Mouse (Mus musculus) lung, embryonic 14.5 days (tissue): ENCODE data around the gene Robo1. TPM values are rescaled to one million over a fixed set of nuclear protein-coding genes. Genes with fewer than 3 reads are reported as not detected.

Source experiments
- ATAC-seq: fragments of 200-750 bp; cut with Nextera tagmentation; 2 replicates; pipeline ENCODE4 v1.8.0; 2017; ENCODE audit warnings: mild to moderate bottlenecking, moderate TSS enrichment, moderate library complexity; ENCODE audit not compliant: insufficient read depth
- DNase-seq: peaks from one replicate; pipeline ENCODE4 v3.0.0-alpha.2; 2015
- H3K27ac ChIP-seq: fragments of 300-500 bp; sonication (generic); 2 replicates; pipeline ENCODE4 v1.5.1; 2014; ENCODE audit warnings: low read depth, mild to moderate bottlenecking, moderate library complexity
- H3K27me3 ChIP-seq: fragments of 300-500 bp; sonication (generic); 2 replicates; pipeline ENCODE4 v1.6.1; 2014; ENCODE audit warnings: low read length, control low read depth; ENCODE audit not compliant: insufficient read depth
- H3K36me3 ChIP-seq: fragments of 300-500 bp; sonication (generic); 2 replicates; pipeline ENCODE4 v1.6.1; 2014; ENCODE audit warnings: control low read depth; ENCODE audit not compliant: insufficient read depth
- H3K4me1 ChIP-seq: fragments of 300-500 bp; sonication (generic); 2 replicates; pipeline ENCODE4 v1.6.1; 2014; ENCODE audit warnings: antibody characterized with exemption, control low read depth; ENCODE audit not compliant: insufficient read depth
- H3K4me2 ChIP-seq: fragments of 300-500 bp; sonication (generic); 2 replicates; pipeline ENCODE4 v1.6.1; 2014; ENCODE audit warnings: mild to moderate bottlenecking
- H3K4me3 ChIP-seq: fragments of 300-500 bp; sonication (generic); 2 replicates; pipeline ENCODE4 v1.5.1; 2014; ENCODE audit warnings: low read depth, low read length
- H3K9ac ChIP-seq: fragments of 300-500 bp; sonication (generic); 2 replicates; pipeline ENCODE4 v1.6.1; 2014
- H3K9me3 ChIP-seq: fragments of 300-500 bp; sonication (generic); 2 replicates; pipeline ENCODE4 v1.6.1; 2016; ENCODE audit warnings: low read depth, low read length, control low read depth
- CTCF ChIP-seq: IDR thresholded peaks from 2 replicates; pipeline ENCODE4 v1.5.1; 2016; ENCODE audit warnings: antibody characterized with exemption, low read depth
- WGBS: fragments of 180-500 bp; shearing (Covaris S2); extraction: QIAGEN DNeasy Blood & Tissue Kit; methylation state at CpG from one replicate; pipeline ENCODE4 v1.1.7; 2014; 5-methylcytosine and 5-hydroxymethylcytosine counted together
- polyA plus RNA-seq: library from polyadenylated mRNA; unstranded; fragments of >200 nt; fragmentation: Nextera tagmentation; extraction: Ambion mirVana; gene quantifications from 2 replicates; pipeline ENCODE4 v1.2.1, GENCODE M21; 2014

The Robo1 gene
- polyA plus RNA-seq, 1 experiment from 2014 or later = 38.6 TPM

DNA sequence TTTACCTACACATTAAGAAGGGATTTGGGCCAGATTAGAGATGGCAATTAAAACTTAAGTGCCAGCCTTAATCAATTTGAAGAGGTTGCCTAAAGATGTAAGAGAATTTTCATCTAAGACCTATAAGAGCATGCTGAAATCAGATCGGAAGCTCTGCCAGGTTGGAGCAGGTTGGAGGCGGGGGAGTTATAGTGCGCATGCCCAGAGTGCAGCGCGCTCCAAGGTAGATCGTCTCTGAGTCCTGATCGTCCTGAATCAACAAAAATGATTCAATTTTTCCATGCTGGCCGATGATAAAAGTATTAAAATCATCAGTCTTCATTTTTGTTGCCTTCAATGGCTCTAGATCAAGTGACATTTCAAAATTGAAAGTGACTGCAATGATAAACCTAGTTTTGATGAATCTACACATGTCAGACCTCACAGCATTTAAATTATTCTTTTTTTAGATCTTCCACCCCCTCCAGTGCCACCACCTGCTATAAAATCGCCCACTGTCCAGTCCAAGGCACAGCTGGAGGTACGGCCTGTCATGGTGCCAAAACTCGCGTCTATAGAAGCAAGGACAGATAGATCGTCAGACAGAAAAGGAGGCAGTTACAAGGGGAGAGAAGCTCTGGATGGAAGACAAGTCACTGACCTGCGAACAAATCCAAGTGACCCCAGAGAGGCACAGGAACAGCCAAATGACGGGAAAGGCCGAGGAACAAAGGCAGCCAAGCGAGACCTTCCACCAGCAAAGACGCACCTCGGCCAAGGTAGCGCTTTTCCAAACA is 727.3 kb downstream of the Robo1 start:
- DNase-seq = no peak
- WGBS = 88% methylated on average over 20 of the region's 20 CpGs
- TF ChIP-seq CTCF = no peak

DNA sequence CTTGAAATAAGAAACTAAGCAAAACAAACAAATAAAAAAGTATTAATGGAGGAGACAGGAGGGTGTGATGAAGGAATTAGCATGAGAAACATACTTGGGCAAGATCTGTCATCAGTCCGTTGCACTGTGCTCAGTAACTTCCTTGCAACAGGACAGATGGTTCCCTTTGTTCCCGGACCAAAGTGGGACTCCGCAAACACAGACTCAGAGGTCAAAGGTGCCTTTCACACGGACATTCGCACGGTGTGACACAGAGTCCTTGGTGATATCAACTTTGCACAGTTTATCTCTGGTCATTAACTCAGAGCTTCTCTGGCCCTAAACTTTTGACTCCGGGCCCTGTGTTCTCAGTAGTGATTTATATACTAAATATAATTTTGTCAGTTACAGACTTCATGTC is 730.4 kb downstream of the Robo1 start:
- no peak for DNase-seq
- Histone ChIP-seq H3K27ac (no peak overlapping the region), H3K27me3 (no peaks in the 10 kb centered on the region), H3K36me3 (peaks cover 14% of the 10 kb centered on the region; the same call in 1 of the 2 replicates), H3K4me1 (no peaks in the 10 kb centered on the region), H3K9me3 (0 out of 2 replicates have a peak, but pooled peaks cover 2% of the 10 kb centered on the region), H3K9ac (no peak overlapping the region), H3K4me2 (no peak overlapping the region), H3K4me3 (no peak overlapping the region)
- WGBS = 47% methylated on average over 7 of the region's 7 CpGs
- no peak for TF ChIP-seq CTCF
- no peak for ATAC-seq

More for the DNA sequence above, 727.3 kb downstream of the Robo1 start:
- H3K9ac ChIP-seq = no peak overlapping the region
- no peaks in the 10 kb centered on the region for H3K27me3 ChIP-seq
- H3K4me3 ChIP-seq = no peak overlapping the region
- no peak overlapping the region for H3K4me2 ChIP-seq
- H3K36me3 ChIP-seq = 0 out of 2 replicates have a peak, but pooled peaks cover 10% of the 10 kb centered on the region
- no peaks in the 10 kb centered on the region for H3K4me1 ChIP-seq
- H3K27ac ChIP-seq = no peak overlapping the region
- H3K9me3 ChIP-seq = no peaks in the 10 kb centered on the region
- no peak for ATAC-seq

DNA sequence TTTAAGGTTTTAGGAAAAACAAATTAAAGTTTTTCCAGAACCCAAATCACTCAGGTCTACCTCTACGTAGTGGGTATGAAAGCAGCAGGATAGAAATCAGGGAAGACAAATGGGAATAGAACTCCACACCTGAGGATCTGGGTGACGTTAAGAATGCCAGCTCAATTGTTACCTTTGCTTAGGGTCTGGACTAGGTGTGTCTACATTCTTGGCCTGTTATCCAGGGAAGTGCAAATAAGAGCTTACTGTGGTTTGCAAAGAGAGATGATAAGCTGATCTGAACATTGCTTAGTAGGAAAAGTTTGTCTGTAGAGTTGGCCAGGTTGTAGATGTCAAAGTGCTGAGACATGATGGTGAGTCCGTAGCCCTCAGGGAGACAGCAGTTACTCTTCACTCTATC is 754.4 kb downstream of the Robo1 start:
- no peaks in the 10 kb centered on the region for H3K9me3 ChIP-seq
- no peaks in the 10 kb centered on the region for H3K4me1 ChIP-seq
- H3K36me3 ChIP-seq = no peaks in the 10 kb centered on the region
- DNase-seq = no peak
- H3K9ac ChIP-seq = no peak overlapping the region
- H3K4me3 ChIP-seq = no peak overlapping the region
- no peak for ATAC-seq
- H3K27me3 ChIP-seq = no peaks in the 10 kb centered on the region
- H3K4me2 ChIP-seq = no peak overlapping the region
- TF ChIP-seq CTCF = no peak
- 72% methylated on average over 3 of the region's 3 CpGs for WGBS
- no peak overlapping the region for H3K27ac ChIP-seq

DNA sequence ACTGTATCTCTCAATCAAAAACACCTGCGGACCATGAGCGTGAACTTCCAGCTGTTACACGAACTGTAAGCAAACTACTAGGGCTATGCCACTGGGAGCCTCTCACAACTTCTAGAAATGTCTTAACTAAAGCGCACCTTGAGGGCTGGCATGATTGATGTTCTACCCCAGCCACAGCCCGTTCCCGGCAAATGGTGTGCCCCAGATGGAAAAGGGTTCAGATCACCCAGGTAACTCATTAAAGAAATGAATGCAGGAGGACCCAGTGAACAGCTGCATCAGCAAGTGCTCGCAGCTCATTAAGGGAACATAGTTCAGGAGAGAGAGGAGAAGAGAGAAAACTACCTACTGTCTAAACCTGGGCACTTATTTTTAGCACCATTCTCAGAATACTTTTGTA is 759.7 kb downstream of the Robo1 start:
- DNase-seq = no peak
- TF ChIP-seq CTCF = no peak
- no peak overlapping the region for H3K4me3 ChIP-seq
- H3K4me2 ChIP-seq = no peak overlapping the region
- H3K27ac ChIP-seq = no peak overlapping the region
- H3K9me3 ChIP-seq = no peaks in the 10 kb centered on the region
- no peaks in the 10 kb centered on the region for H3K4me1 ChIP-seq
- WGBS = 71% methylated on average over 7 of the region's 7 CpGs
- no peaks in the 10 kb centered on the region for H3K36me3 ChIP-seq
- ATAC-seq = no peak
- no peak overlapping the region for H3K9ac ChIP-seq
- H3K27me3 ChIP-seq = no peaks in the 10 kb centered on the region

DNA sequence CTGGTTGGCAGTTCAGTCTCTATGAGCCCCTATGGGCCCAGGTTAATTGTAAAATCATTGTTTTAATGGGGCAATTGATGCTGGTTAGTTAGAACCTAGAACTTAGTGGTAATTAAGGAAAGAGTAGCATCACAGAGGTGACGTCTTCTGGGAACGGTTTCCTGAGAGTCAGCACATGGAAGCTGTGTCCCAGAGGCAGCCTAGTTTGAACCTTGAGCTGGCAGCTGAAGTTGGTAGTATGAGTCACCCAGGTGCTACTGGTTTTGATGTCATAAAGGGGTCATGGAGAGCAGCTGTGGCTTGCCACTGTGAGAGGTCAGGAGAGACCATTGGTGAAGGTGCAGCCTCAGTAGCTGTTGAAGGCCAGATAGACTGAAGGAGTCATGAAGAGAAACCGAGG is 763.9 kb downstream of the Robo1 start:
- 97% methylated on average over 3 of the region's 3 CpGs for WGBS
- no peak for TF ChIP-seq CTCF
- no peaks in the 10 kb centered on the region for H3K27me3 ChIP-seq

DNA sequence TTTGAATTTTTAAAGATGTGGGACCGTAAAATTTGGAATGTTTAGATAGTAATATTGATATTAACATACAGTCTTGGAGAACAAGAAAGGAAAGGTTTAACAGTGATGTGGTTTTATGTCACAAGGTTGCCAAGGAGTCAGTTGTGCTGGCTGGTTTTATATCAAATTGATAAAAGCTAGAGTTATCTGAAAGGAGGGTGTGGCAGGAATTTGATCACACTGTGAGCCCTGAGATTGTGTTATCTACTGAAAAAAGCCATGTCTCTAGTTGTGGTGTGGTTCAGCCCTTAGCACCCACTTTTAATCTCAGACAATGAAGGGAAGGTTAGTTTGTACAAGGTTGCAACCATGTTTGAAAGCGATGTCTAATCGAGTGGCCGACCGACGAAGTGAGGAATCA is 764.8 kb downstream of the Robo1 start:
- Histone ChIP-seq H3K9ac (no peak overlapping the region), H3K4me1 (no peaks in the 10 kb centered on the region), H3K9me3 (no peaks in the 10 kb centered on the region), H3K4me3 (no peak overlapping the region), H3K4me2 (no peak overlapping the region), H3K27ac (no peak overlapping the region), H3K27me3 (no peaks in the 10 kb centered on the region), H3K36me3 (no peaks in the 10 kb centered on the region)
- TF ChIP-seq CTCF = no peak
- 89% methylated on average over 6 of the region's 6 CpGs for WGBS
- no peak for DNase-seq
- ATAC-seq = no peak

More for the DNA sequence above, 763.9 kb downstream of the Robo1 start:
- Histone ChIP-seq H3K36me3 (no peaks in the 10 kb centered on the region), H3K4me3 (no peak overlapping the region), H3K4me2 (no peak overlapping the region), H3K27ac (no peak overlapping the region), H3K9ac (no peak overlapping the region), H3K9me3 (no peaks in the 10 kb centered on the region), H3K4me1 (no peaks in the 10 kb centered on the region)
- ATAC-seq (no peak), DNase-seq (no peak)

DNA sequence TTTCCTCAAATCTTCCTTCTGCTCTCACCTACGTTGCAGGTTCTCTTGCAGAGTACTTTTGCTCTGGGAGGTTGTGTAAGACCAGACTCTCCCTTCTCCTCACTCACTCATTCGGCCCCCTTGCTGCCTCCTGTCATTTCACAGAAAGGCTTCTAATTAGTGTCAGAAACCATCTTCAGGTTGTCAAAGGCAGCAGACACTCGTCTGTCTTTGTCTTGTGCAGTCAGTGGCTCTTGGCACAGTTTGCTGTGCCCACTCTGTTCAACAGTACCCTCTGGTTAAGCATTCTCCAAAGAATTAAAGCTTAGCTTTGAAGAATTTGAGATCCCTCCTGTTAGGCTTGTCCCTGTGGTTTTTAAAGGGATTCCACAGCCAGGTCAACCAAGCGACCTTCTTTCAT is 774.3 kb downstream of the Robo1 start:
- H3K27ac ChIP-seq = no peak overlapping the region
- WGBS = 72% methylated on average over 4 of the region's 4 CpGs
- H3K4me3 ChIP-seq = no peak overlapping the region
- no peaks in the 10 kb centered on the region for H3K4me1 ChIP-seq
- H3K36me3 ChIP-seq = no peaks in the 10 kb centered on the region
- no peak for TF ChIP-seq CTCF
- ATAC-seq (no peak), DNase-seq (no peak)
- H3K9ac ChIP-seq = no peak overlapping the region
- H3K9me3 ChIP-seq = no peaks in the 10 kb centered on the region
- no peaks in the 10 kb centered on the region for H3K27me3 ChIP-seq
- no peak overlapping the region for H3K4me2 ChIP-seq
